Mouse (Mus musculus): Measurements from ENCODE around the gene Tubgcp6. TPM values are rescaled to one million over a fixed set of nuclear protein-coding genes. Genes with fewer than 3 reads are reported as not detected.

Gene Tubgcp6
- 1 to 10 TPM; 8.6 to 8.8 TPM for total RNA-seq (2021)

GRCm38 (mm10) chr15:89122649-89123366 lies at the start of gene Tubgcp6:
Tubgcp6 (minus strand) TSS chr15:89123112.
- intact Hi-C loops (cut with DNase I): loop anchor here (2.0 to 5.0 kb wide), 2 partner anchors 88 to 234 kb away; partner anchors contain the start of genes Lmf2, Ncaph2 and Ppp6r2

GRCm38 (mm10) chr15:89172276-89172935 lies 49.5 kb upstream of the Tubgcp6 start:
- DNase-seq: peak in 1 of 2 experiments; percentile 17
- intact Hi-C loops (cut with DNase I): no loop called here

More at GRCm38 (mm10) chr15:89122649-89123366, at the start of gene Tubgcp6:
- DNase-seq: peak; percentile 96 to 97

GRCm38 (mm10) chr15:89171526-89172051 lies 48.7 kb upstream of the Tubgcp6 start:
- intact Hi-C loops (cut with DNase I): no loop called here
- no peak for DNase-seq

- DNase-seq: peak; percentile 30 to 42
- intact Hi-C loops (cut with DNase I): no loop called here
Measured at GRCm38 (mm10) chr15:89170102-89170501, 47.2 kb upstream of the Tubgcp6 start.

- intact Hi-C loops (cut with DNase I): no loop called here
Measured at GRCm38 (mm10) chr15:89169431-89169830, 46.5 kb upstream of the Tubgcp6 start.

GRCm38 (mm10) chr15:89168922-89169321 lies 46.0 kb upstream of the Tubgcp6 start:
- DNase-seq: no peak
- intact Hi-C loops (cut with DNase I): no loop called here

More at GRCm38 (mm10) chr15:89169431-89169830, 46.5 kb upstream of the Tubgcp6 start:
- DNase-seq: peak; percentile 73 to 77

- DNase-seq: no peak
- intact Hi-C loops (cut with DNase I): no loop called here
Measured at GRCm38 (mm10) chr15:89165478-89165877, 42.6 kb upstream of the Tubgcp6 start.

- intact Hi-C loops (cut with DNase I): no loop called here
- no peak for DNase-seq
Measured at GRCm38 (mm10) chr15:89161397-89161796, 38.5 kb upstream of the Tubgcp6 start.

GRCm38 (mm10) chr15:89158516-89158915 lies 35.6 kb upstream of the Tubgcp6 start:
- DNase-seq: no peak
- intact Hi-C loops (cut with DNase I): loop anchor here (2.0 to 5.0 kb wide), 2 partner anchors 39 to 52 kb away; partner anchors contain the start of genes Dennd6b and Ppp6r2

GRCm38 (mm10) chr15:89157954-89158353 lies 35.0 kb upstream of the Tubgcp6 start:
- DNase-seq: peak; percentile 66 to 79
- intact Hi-C loops (cut with DNase I): loop anchor here (2.0 to 5.0 kb wide), 2 partner anchors 39 to 53 kb away; partner anchors contain the start of genes Dennd6b and Ppp6r2

GRCm38 (mm10) chr15:89152312-89152711 lies 29.4 kb upstream of the Tubgcp6 start:
- DNase-seq: no peak
- intact Hi-C loops (cut with DNase I): no loop called here

GRCm38 (mm10) chr15:89150041-89150390 lies 27.1 kb upstream of the Tubgcp6 start:
- intact Hi-C loops (cut with DNase I): loop anchor here (2.0 kb wide), 1 partner anchor 21 kb away; the partner anchor contains the start of gene Hdac10
- DNase-seq: peak; percentile 36 to 49

- DNase-seq: peak; percentile 47 to 60
- intact Hi-C loops (cut with DNase I): loop anchor here (2.0 kb wide), 1 partner anchor 21 kb away; the partner anchor contains the start of gene Hdac10
Measured at GRCm38 (mm10) chr15:89149271-89150040, 26.5 kb upstream of the Tubgcp6 start, which contains the start of gene Mapk11. Mapk11 (minus strand) TSS chr15:89149628.

GRCm38 (mm10) chr15:89148496-89149270 lies 25.8 kb upstream of the Tubgcp6 start:
- intact Hi-C loops (cut with DNase I): no loop called here
- DNase-seq: peak in 1 of 2 experiments; percentile 18

- no peak for DNase-seq
- intact Hi-C loops (cut with DNase I): no loop called here
Measured at GRCm38 (mm10) chr15:89147895-89148294, 25.0 kb upstream of the Tubgcp6 start.

- intact Hi-C loops (cut with DNase I): no loop called here
- DNase-seq: no peak
Measured at GRCm38 (mm10) chr15:89147456-89147855, 24.5 kb upstream of the Tubgcp6 start.

- intact Hi-C loops (cut with DNase I): no loop called here
- DNase-seq: peak; percentile 19 to 49
Measured at GRCm38 (mm10) chr15:89147024-89147423, 24.1 kb upstream of the Tubgcp6 start.

GRCm38 (mm10) chr15:89146537-89146936 lies 23.6 kb upstream of the Tubgcp6 start:
- DNase-seq: peak in 1 of 2 experiments; percentile 18
- intact Hi-C loops (cut with DNase I): no loop called here

- no peak for DNase-seq
- intact Hi-C loops (cut with DNase I): no loop called here
Measured at GRCm38 (mm10) chr15:89145813-89146350, 23.0 kb upstream of the Tubgcp6 start.

Measured in heart, postnatal 36 days (tissue).